Comparison of ENCODE assay signal across 32 mouse cellular contexts in genomic region chr5:107035376-107035775, GRCm38 (mm10).
DNase-seq lines count a peak whose midpoint lies in the region; ATAC-seq and TF ChIP-seq lines count a peak whose summit lies in the region.
"Had no signal": no experiment of that assay in that cellular context is flagged by ENCODE, and none has a peak within 500 bp of the region (broad histone marks: within the 10 kb centered on the region; RNA-seq: fewer than 3 reads in every experiment).

No protein-coding gene starts in this region.

- no peak for ATAC-seq in intestine, embryonic 16.5 days
- ATAC-seq in intestine, postnatal 0 days: no peak
- peak; percentile 74 for ATAC-seq in lung, postnatal 0 days
- no peak for ATAC-seq in monocyte, adult 5-6 weeks (replicated peaks; ENCODE audit: insufficient number of reproducible peaks, low FRiP score, low TSS enrichment, poor library complexity, severe bottlenecking)
- no peak for ATAC-seq in forebrain, embryonic 11.5 days (replicated peaks; ENCODE audit: low FRiP score)
- ATAC-seq: forebrain, postnatal 0 days; liver, embryonic 12.5 days; liver, postnatal 0 days had no signal

- H3K4me1 ChIP-seq in intestine, embryonic 16.5 days (ENCODE audit: control insufficient read depth, insufficient read depth, low read length): peaks cover 8% of the 10 kb centered on the region
- H3K4me1 ChIP-seq in intestine, postnatal 0 days (replicated peaks; ENCODE audit: control insufficient read depth, insufficient read depth, low read length): 0 out of 2 replicates have a peak, but pooled peaks cover under 1% of the 10 kb centered on the region
- H3K4me1 ChIP-seq in lung, postnatal 0 days (ENCODE audit: insufficient read depth, low read depth, low read length): no peaks in the 10 kb centered on the region
- H3K4me1 ChIP-seq in lung, adult 2 months (ENCODE audit: control insufficient read depth, insufficient read depth, low read length): no peaks in the 10 kb centered on the region
- H3K4me1 ChIP-seq in forebrain, embryonic 11.5 days (replicated peaks; ENCODE audit: control insufficient read depth, insufficient read depth, low read length): no peaks in the 10 kb centered on the region
- H3K4me1 ChIP-seq: forebrain, embryonic 12.5 days; heart, embryonic 12.5 days; megakaryocyte, embryonic 14.5 days; midbrain, embryonic 12.5 days had no signal

- no peak overlapping the region for H3K9ac ChIP-seq in intestine, embryonic 16.5 days (ENCODE audit: low read depth, low read length)
- no peak overlapping the region for H3K9ac ChIP-seq in intestine, postnatal 0 days (ENCODE audit: low read depth, low read length)
- H3K9ac ChIP-seq in lung, postnatal 0 days (replicated peaks; ENCODE audit: low read depth): no peak overlapping the region
- no peak overlapping the region for H3K9ac ChIP-seq in forebrain, embryonic 11.5 days (ENCODE audit: low read length)
- H3K9ac ChIP-seq: embryonic facial prominence, embryonic 13.5 days; forebrain, embryonic 12.5 days; forebrain, postnatal 0 days; heart, embryonic 12.5 days; hindbrain, embryonic 14.5 days; kidney, embryonic 15.5 days; liver, embryonic 12.5 days; liver, postnatal 0 days; midbrain, embryonic 12.5 days; neural tube, embryonic 15.5 days had no signal

- no peak for TF ChIP-seq CTCF in intestine, postnatal 0 days (IDR thresholded peaks at IDR 0.05; ENCODE audit: low read depth)
- no peak for TF ChIP-seq CTCF in lung, postnatal 0 days (IDR thresholded peaks at IDR 0.05)
- TF ChIP-seq CTCF in lung, adult 2 months (IDR thresholded peaks at IDR 0.05; ENCODE audit: insufficient read depth, low read length): no peak

- peak; percentile 42 for TF ChIP-seq EP300 in lung, postnatal 0 days (IDR thresholded peaks at IDR 0.05)

- no peak for TF ChIP-seq POLR2A in lung, adult 2 months (IDR thresholded peaks at IDR 0.05; ENCODE audit: borderline replicate concordance, extremely low read depth, low read depth, low read length)

- no peaks in the 10 kb centered on the region for H3K9me3 ChIP-seq in intestine, embryonic 16.5 days (ENCODE audit: control insufficient read depth, low read length)
- no peaks in the 10 kb centered on the region for H3K9me3 ChIP-seq in intestine, postnatal 0 days (ENCODE audit: control insufficient read depth)
- H3K9me3 ChIP-seq in lung, postnatal 0 days (ENCODE audit: low read length): no peaks in the 10 kb centered on the region
- H3K9me3 ChIP-seq in forebrain, embryonic 11.5 days (ENCODE audit: control insufficient read depth, low read length): no peaks in the 10 kb centered on the region
- H3K9me3 ChIP-seq: embryonic facial prominence, embryonic 13.5 days; forebrain, embryonic 12.5 days; heart, embryonic 12.5 days; kidney, embryonic 15.5 days; liver, embryonic 12.5 days; midbrain, embryonic 12.5 days had no signal

- H3K27ac ChIP-seq in intestine, embryonic 16.5 days (ENCODE audit: low read length): 0 out of 2 replicates have a peak overlapping the region, but pooled peaks have one; percentile 6
- no peak overlapping the region for H3K27ac ChIP-seq in intestine, postnatal 0 days (ENCODE audit: low read depth, low read length)
- H3K27ac ChIP-seq in lung, postnatal 0 days (ENCODE audit: low read length): no peak overlapping the region
- H3K27ac ChIP-seq in forebrain, embryonic 11.5 days (ENCODE audit: low read depth, low read length): no peak overlapping the region
- H3K27ac ChIP-seq: embryonic facial prominence, embryonic 13.5 days; forebrain, embryonic 12.5 days; hindbrain, embryonic 14.5 days; kidney, embryonic 15.5 days; liver, embryonic 12.5 days; midbrain, embryonic 12.5 days; neural tube, embryonic 15.5 days had no signal

- H3K4me2 ChIP-seq in intestine, embryonic 16.5 days (ENCODE audit: low read depth, low read length): no peak overlapping the region
- no peak overlapping the region for H3K4me2 ChIP-seq in intestine, postnatal 0 days (replicated peaks; ENCODE audit: low read depth)
- no peak overlapping the region for H3K4me2 ChIP-seq in lung, postnatal 0 days (replicated peaks; ENCODE audit: low read depth, low read length)
- H3K4me2 ChIP-seq in forebrain, embryonic 11.5 days (ENCODE audit: low read depth, low read length, severe bottlenecking): no peak overlapping the region
- H3K4me2 ChIP-seq: embryonic facial prominence, embryonic 13.5 days; forebrain, embryonic 12.5 days; heart, embryonic 12.5 days; hindbrain, embryonic 14.5 days; kidney, embryonic 15.5 days; liver, embryonic 12.5 days; midbrain, embryonic 12.5 days; neural tube, embryonic 15.5 days had no signal

- no peak overlapping the region for H3K4me3 ChIP-seq in intestine, embryonic 16.5 days (ENCODE audit: low read length)
- H3K4me3 ChIP-seq in intestine, postnatal 0 days (ENCODE audit: low read depth, low read length): no peak overlapping the region
- no peak overlapping the region for H3K4me3 ChIP-seq in lung, postnatal 0 days (ENCODE audit: low read depth, low read length)
- no peak overlapping the region for H3K4me3 ChIP-seq in lung, adult 2 months (replicated peaks; ENCODE audit: extremely low read depth, low read depth, low read length)
- H3K4me3 ChIP-seq in forebrain, embryonic 11.5 days (ENCODE audit: low read depth, low read length): no peak overlapping the region
- H3K4me3 ChIP-seq: embryonic facial prominence, embryonic 13.5 days; forebrain, embryonic 12.5 days; heart, embryonic 12.5 days; kidney, embryonic 15.5 days; liver, embryonic 12.5 days; megakaryocyte, embryonic 14.5 days; midbrain, embryonic 12.5 days; neural tube, embryonic 15.5 days had no signal

- no peaks in the 10 kb centered on the region for H3K36me3 ChIP-seq in intestine, embryonic 16.5 days (ENCODE audit: control insufficient read depth, insufficient read depth, low read length)
- no peaks in the 10 kb centered on the region for H3K36me3 ChIP-seq in intestine, postnatal 0 days (ENCODE audit: control insufficient read depth, insufficient read depth)
- no peaks in the 10 kb centered on the region for H3K36me3 ChIP-seq in lung, postnatal 0 days (ENCODE audit: insufficient read depth, low read length)
- no peaks in the 10 kb centered on the region for H3K36me3 ChIP-seq in forebrain, embryonic 11.5 days (ENCODE audit: control insufficient read depth, insufficient read depth, low read length)
- H3K36me3 ChIP-seq: embryonic facial prominence, embryonic 13.5 days; forebrain, embryonic 12.5 days; heart, embryonic 12.5 days; kidney, embryonic 15.5 days; liver, embryonic 12.5 days; midbrain, embryonic 12.5 days; neural tube, embryonic 15.5 days had no signal

- DNase-seq in lung, postnatal 0 days (ENCODE audit: low spot score): peak; percentile 71
- DNase-seq in lung, adult 2 months: no peak
- DNase-seq in skeletal muscle tissue, adult 2 months (ENCODE audit: low read depth, low spot score): peak; percentile 63
- DNase-seq in forebrain, embryonic 11.5 days (ENCODE audit: low spot score): no peak
- DNase-seq: adrenal gland, adult 2 months; adrenal gland, postnatal 36 days; cerebellum, adult 18-20 months; cerebellum, postnatal 10 days; forebrain, postnatal 0 days; gastrocnemius, postnatal 10 days; heart, adult 11 months; heart, postnatal 10 days; kidney, adult 18-20 months; kidney, postnatal 36 days; liver, postnatal 0 days; lung, postnatal 36 days; retina, postnatal 1 day; right cerebral cortex, postnatal 14 days; thymus, adult 18-20 months; thymus, postnatal 36 days had no signal

- H3K27me3 ChIP-seq in intestine, embryonic 16.5 days (replicated peaks; ENCODE audit: control insufficient read depth, insufficient read depth, low read length): no peaks in the 10 kb centered on the region
- no peaks in the 10 kb centered on the region for H3K27me3 ChIP-seq in intestine, postnatal 0 days (replicated peaks; ENCODE audit: control insufficient read depth, insufficient read depth, low read length)
- no peaks in the 10 kb centered on the region for H3K27me3 ChIP-seq in lung, postnatal 0 days (replicated peaks; ENCODE audit: insufficient read depth, low read length)
- no peaks in the 10 kb centered on the region for H3K27me3 ChIP-seq in forebrain, embryonic 11.5 days (ENCODE audit: control insufficient read depth, insufficient read depth, low read length)
- H3K27me3 ChIP-seq: forebrain, embryonic 12.5 days; heart, embryonic 12.5 days; kidney, embryonic 15.5 days; midbrain, embryonic 12.5 days; neural tube, embryonic 15.5 days had no signal

- 43% methylated on average over 4 of the region's 4 CpGs for WGBS in intestine, embryonic 16.5 days
- WGBS in intestine, postnatal 0 days: 39% methylated on average over 4 of the region's 4 CpGs
- 20% methylated on average over 4 of the region's 4 CpGs for WGBS in lung, postnatal 0 days
- 40% methylated on average over 4 of the region's 4 CpGs for WGBS in lung, adult 2 months
- 81% methylated on average over 4 of the region's 4 CpGs for WGBS in forebrain, embryonic 11.5 days

Comparison
In these comparisons a context has a peak if more than half of its experiments do, and no peak if none do; other contexts are left out.
1. DNase-seq: peak in lung, postnatal 0 days (single experiment) and skeletal muscle tissue, adult 2 months (single experiment); none in lung, adult 2 months (single experiment) and forebrain, embryonic 11.5 days (single experiment).